Mouse (Mus musculus): Measurements from ENCODE around the gene Rps27. TPM values are rescaled to one million over a fixed set of nuclear protein-coding genes. Genes with fewer than 3 reads are reported as not detected.

The Rps27 gene
- polyA plus RNA-seq, 1 experiment, result 67.2 TPM

- H3K27ac ChIP-seq (replicated peaks; ENCODE audit: low read depth, low read length), result peak overlapping the region; percentile 55
- H3K4me3 ChIP-seq (ENCODE audit: insufficient read depth, low read depth, low read length), result peak overlapping the region; percentile 66
- H3K4me1 ChIP-seq (ENCODE audit: control insufficient read depth, insufficient read depth, insufficient read length, low read length), result peaks cover 4% of the 10 kb centered on the region; the same call in 1 of the 2 replicates
These were observed 669 bp upstream of the Rps27 start for GRCm38 (mm10) chr3:90213956-90214684.

GRCm38 (mm10) chr3:90212723-90213122 lies 728 bp downstream of the Rps27 start:
- peaks cover 4% of the 10 kb centered on the region; the same call in 1 of the 2 replicates for H3K4me1 ChIP-seq (ENCODE audit: control insufficient read depth, insufficient read depth, insufficient read length, low read length)
- no peak overlapping the region for H3K27ac ChIP-seq (replicated peaks; ENCODE audit: low read depth, low read length)
- peak overlapping the region; percentile 83 for H3K4me3 ChIP-seq (ENCODE audit: insufficient read depth, low read depth, low read length)

- Histone ChIP-seq H3K27ac (replicated peaks; ENCODE audit: low read depth, low read length) (no peak overlapping the region), H3K4me3 (ENCODE audit: insufficient read depth, low read depth, low read length) (peak overlapping the region; percentile 33)
These were observed 1.7 kb downstream of the Rps27 start for GRCm38 (mm10) chr3:90211475-90212398.

GRCm38 (mm10) chr3:90209908-90210566 lies 3.4 kb downstream of the Rps27 start:
- Histone ChIP-seq H3K4me3 (ENCODE audit: insufficient read depth, low read depth, low read length) (no peak overlapping the region), H3K4me1 (ENCODE audit: control insufficient read depth, insufficient read depth, insufficient read length, low read length) (peaks cover 4% of the 10 kb centered on the region; the same call in 1 of the 2 replicates), H3K27ac (replicated peaks; ENCODE audit: low read depth, low read length) (no peak overlapping the region)

More at GRCm38 (mm10) chr3:90211475-90212398, 1.7 kb downstream of the Rps27 start:
- H3K4me1 ChIP-seq (ENCODE audit: control insufficient read depth, insufficient read depth, insufficient read length, low read length), result peaks cover 4% of the 10 kb centered on the region; the same call in 1 of the 2 replicates

- Histone ChIP-seq H3K27ac (replicated peaks; ENCODE audit: low read depth, low read length) (no peak overlapping the region), H3K4me3 (ENCODE audit: insufficient read depth, low read depth, low read length) (no peak overlapping the region), H3K4me1 (ENCODE audit: control insufficient read depth, insufficient read depth, insufficient read length, low read length) (peaks cover 4% of the 10 kb centered on the region; the same call in 1 of the 2 replicates)
These were observed 4.8 kb downstream of the Rps27 start for GRCm38 (mm10) chr3:90208662-90209061.

GRCm38 (mm10) chr3:90204582-90204981 lies 8.9 kb downstream of the Rps27 start:
- Histone ChIP-seq H3K4me1 (ENCODE audit: control insufficient read depth, insufficient read depth, insufficient read length, low read length) (no peaks in the 10 kb centered on the region), H3K4me3 (ENCODE audit: insufficient read depth, low read depth, low read length) (no peak overlapping the region), H3K27ac (replicated peaks; ENCODE audit: low read depth, low read length) (no peak overlapping the region)

GRCm38 (mm10) chr3:90203619-90204018 lies 9.8 kb downstream of the Rps27 start:
- H3K4me3 ChIP-seq (ENCODE audit: insufficient read depth, low read depth, low read length), result no peak overlapping the region
- no peaks in the 10 kb centered on the region for H3K4me1 ChIP-seq (ENCODE audit: control insufficient read depth, insufficient read depth, insufficient read length, low read length)
- H3K27ac ChIP-seq (replicated peaks; ENCODE audit: low read depth, low read length), result no peak overlapping the region

GRCm38 (mm10) chr3:90202884-90203283 lies 10.6 kb downstream of the Rps27 start:
- Histone ChIP-seq H3K4me3 (ENCODE audit: insufficient read depth, low read depth, low read length) (no peak overlapping the region), H3K27ac (replicated peaks; ENCODE audit: low read depth, low read length) (no peak overlapping the region), H3K4me1 (ENCODE audit: control insufficient read depth, insufficient read depth, insufficient read length, low read length) (no peaks in the 10 kb centered on the region)

GRCm38 (mm10) chr3:90197548-90197947 lies 15.9 kb downstream of the Rps27 start:
- H3K27ac ChIP-seq (replicated peaks; ENCODE audit: low read depth, low read length), result no peak overlapping the region
- no peaks in the 10 kb centered on the region for H3K4me1 ChIP-seq (ENCODE audit: control insufficient read depth, insufficient read depth, insufficient read length, low read length)
- no peak overlapping the region for H3K4me3 ChIP-seq (ENCODE audit: insufficient read depth, low read depth, low read length)

GRCm38 (mm10) chr3:90195644-90196043 lies 17.8 kb downstream of the Rps27 start:
- Histone ChIP-seq H3K4me1 (ENCODE audit: control insufficient read depth, insufficient read depth, insufficient read length, low read length) (no peaks in the 10 kb centered on the region), H3K27ac (replicated peaks; ENCODE audit: low read depth, low read length) (no peak overlapping the region), H3K4me3 (ENCODE audit: insufficient read depth, low read depth, low read length) (no peak overlapping the region)

GRCm38 (mm10) chr3:90194759-90195158 lies 18.7 kb downstream of the Rps27 start:
- Histone ChIP-seq H3K4me3 (ENCODE audit: insufficient read depth, low read depth, low read length) (no peak overlapping the region), H3K27ac (replicated peaks; ENCODE audit: low read depth, low read length) (no peak overlapping the region), H3K4me1 (ENCODE audit: control insufficient read depth, insufficient read depth, insufficient read length, low read length) (no peaks in the 10 kb centered on the region)

- no peak overlapping the region for H3K4me3 ChIP-seq (ENCODE audit: insufficient read depth, low read depth, low read length)
- no peak overlapping the region for H3K27ac ChIP-seq (replicated peaks; ENCODE audit: low read depth, low read length)
- no peaks in the 10 kb centered on the region for H3K4me1 ChIP-seq (ENCODE audit: control insufficient read depth, insufficient read depth, insufficient read length, low read length)
These were observed 22.5 kb downstream of the Rps27 start for GRCm38 (mm10) chr3:90190859-90191510.

- no peak overlapping the region for H3K4me3 ChIP-seq (ENCODE audit: insufficient read depth, low read depth, low read length)
- no peaks in the 10 kb centered on the region for H3K4me1 ChIP-seq (ENCODE audit: control insufficient read depth, insufficient read depth, insufficient read length, low read length)
- no peak overlapping the region for H3K27ac ChIP-seq (replicated peaks; ENCODE audit: low read depth, low read length)
These were observed 29.9 kb downstream of the Rps27 start for GRCm38 (mm10) chr3:90183581-90183980.

GRCm38 (mm10) chr3:90179566-90179965 lies 33.9 kb downstream of the Rps27 start:
- no peak overlapping the region for H3K4me3 ChIP-seq (ENCODE audit: insufficient read depth, low read depth, low read length)
- H3K4me1 ChIP-seq (ENCODE audit: control insufficient read depth, insufficient read depth, insufficient read length, low read length), result no peaks in the 10 kb centered on the region

More at GRCm38 (mm10) chr3:90179566-90179965, 33.9 kb downstream of the Rps27 start:
- no peak overlapping the region for H3K27ac ChIP-seq (replicated peaks; ENCODE audit: low read depth, low read length)

Data from brown adipose tissue, adult 24 weeks (tissue).